Mouse (Mus musculus): ENCODE results near the gene Gm18336.

DNA sequence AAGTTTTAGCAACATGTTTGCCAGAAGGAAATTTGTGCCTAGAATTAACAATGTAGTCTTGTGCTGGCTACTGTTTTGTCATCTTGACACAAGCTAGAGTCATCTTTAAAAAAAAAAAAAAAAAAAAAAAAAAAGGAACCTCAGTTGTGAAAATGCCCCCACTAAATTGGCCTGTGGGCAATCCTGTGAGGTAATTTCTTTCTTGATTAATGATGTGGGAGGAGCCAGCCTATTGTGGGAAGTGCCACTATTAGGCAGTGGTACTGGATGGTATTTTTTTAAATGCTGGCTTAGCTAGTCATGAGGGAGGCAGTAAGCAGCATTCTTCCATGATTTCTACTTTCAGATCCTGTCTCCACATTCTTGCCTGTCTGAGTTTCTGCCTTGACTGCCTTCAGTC, 35.2 kb downstream of the Gm18336 start:
- TF ChIP-seq CTCF (IDR thresholded peaks at IDR 0.05; ENCODE audit: borderline replicate concordance, extremely low read depth, insufficient read depth, insufficient read length), result no peak
- no peak for TF ChIP-seq POLR2A (IDR thresholded peaks at IDR 0.05; ENCODE audit: borderline replicate concordance, extremely low read depth, insufficient read depth, insufficient read length, poor library complexity, severe bottlenecking)

All from brain, embryonic 14.5 days (tissue).